Comparison of ENCODE assay signal across 23 mouse cellular contexts in genomic region chr19:61078622-61079021, GRCm38 (mm10).
"Had no signal": no experiment of that assay in that cellular context is flagged by ENCODE, and none has a peak within 500 bp of the region (broad histone marks: within the 10 kb centered on the region; RNA-seq: fewer than 3 reads in every experiment).

No protein-coding gene starts in this region.

- H3K36me3 ChIP-seq: liver, embryonic 12.5 days; liver, embryonic 15.5 days; stomach, embryonic 15.5 days had no signal

- DNase-seq: kidney, adult 9 months; kidney, postnatal 25 days; layer of hippocampus, adult 9-11 months; liver; lung, adult 18-20 months; lung, postnatal 10 days; lung, postnatal 36 days; retina, postnatal 1 day; right cerebral cortex, postnatal 25 days; spleen, adult 18-20 months; thymus, postnatal 25 days had no signal

- ATAC-seq: liver, embryonic 12.5 days; midbrain, embryonic 15.5 days had no signal

- H3K9ac ChIP-seq: limb, embryonic 13.5 days; liver, embryonic 12.5 days; liver, embryonic 15.5 days; lung, embryonic 15.5 days; midbrain, embryonic 12.5 days; midbrain, embryonic 15.5 days; neural tube, embryonic 13.5 days; stomach, embryonic 15.5 days had no signal

- H3K9me3 ChIP-seq: limb, embryonic 10.5 days; limb, embryonic 13.5 days; liver, embryonic 12.5 days; liver, embryonic 15.5 days; lung, embryonic 15.5 days; midbrain, embryonic 12.5 days; midbrain, embryonic 15.5 days; neural tube, embryonic 13.5 days; stomach, embryonic 15.5 days had no signal

- H3K4me1 ChIP-seq: limb, embryonic 10.5 days; limb, embryonic 13.5 days; liver, embryonic 15.5 days; lung, embryonic 15.5 days; midbrain, embryonic 12.5 days; midbrain, embryonic 15.5 days; neural tube, embryonic 13.5 days; stomach, embryonic 15.5 days had no signal

- H3K27me3 ChIP-seq: limb, embryonic 13.5 days; liver, embryonic 12.5 days; liver, embryonic 15.5 days; lung, embryonic 15.5 days; midbrain, embryonic 12.5 days; midbrain, embryonic 15.5 days; neural tube, embryonic 13.5 days; stomach, embryonic 15.5 days had no signal

- H3K4me2 ChIP-seq: limb, embryonic 13.5 days; liver, embryonic 12.5 days; liver, embryonic 15.5 days; lung, embryonic 15.5 days; midbrain, embryonic 12.5 days; midbrain, embryonic 15.5 days; neural tube, embryonic 13.5 days; stomach, embryonic 15.5 days had no signal

- H3K4me3 ChIP-seq: layer of hippocampus, adult 2 months; limb, embryonic 10.5 days; limb, embryonic 13.5 days; liver, embryonic 12.5 days; liver, embryonic 15.5 days; lung, embryonic 15.5 days; midbrain, embryonic 12.5 days; midbrain, embryonic 15.5 days; myocyte; neural tube, embryonic 13.5 days; stomach, embryonic 15.5 days had no signal

- H3K27ac ChIP-seq: kidney, postnatal 0 days; layer of hippocampus, adult 2 months; limb, embryonic 10.5 days; limb, embryonic 13.5 days; liver, embryonic 12.5 days; liver, embryonic 15.5 days; lung, embryonic 15.5 days; midbrain, embryonic 12.5 days; midbrain, embryonic 15.5 days; neural tube, embryonic 13.5 days; stomach, embryonic 15.5 days had no signal
